Comparison of ENCODE assay signal across 25 mouse cellular contexts in genomic region chr11:113113220-113113817, GRCm38 (mm10).
DNase-seq lines count a peak whose midpoint lies in the region; ATAC-seq and TF ChIP-seq lines count a peak whose summit lies in the region.
"Had no signal": no experiment of that assay in that cellular context is flagged by ENCODE, and none has a peak within 500 bp of the region (broad histone marks: within the 10 kb centered on the region; RNA-seq: fewer than 3 reads in every experiment).

No protein-coding gene starts in this region.

- no peak for TF ChIP-seq RAD21 in MEL (IDR thresholded peaks at IDR 0.05; ENCODE audit: low read depth, low read length)

- WGBS in embryonic facial prominence, embryonic 15.5 days = 57% methylated on average over 6 of the region's 6 CpGs
- WGBS in stomach, embryonic 15.5 days = 71% methylated on average over 6 of the region's 6 CpGs

- no peaks in the 10 kb centered on the region for H3K27me3 ChIP-seq in MEL (ENCODE audit: control insufficient read depth in 1 of 2, insufficient read depth in 2 of 2, low read length in 2 of 2)
- no peaks in the 10 kb centered on the region for H3K27me3 ChIP-seq in embryonic facial prominence, embryonic 15.5 days
- H3K27me3 ChIP-seq in stomach, embryonic 15.5 days (replicated peaks) = no peaks in the 10 kb centered on the region
- H3K27me3 ChIP-seq: heart, embryonic 13.5 days; hindbrain, embryonic 12.5 days; limb, embryonic 13.5 days; liver, embryonic 13.5 days; neural tube, embryonic 15.5 days had no signal

- H3K4me3 ChIP-seq in MEL (ENCODE audit: control insufficient read depth in 1 of 2, insufficient read depth in 1 of 2, low read depth in 2 of 2, low read length in 2 of 2) = no peak overlapping the region
- no peak overlapping the region for H3K4me3 ChIP-seq in embryonic facial prominence, embryonic 15.5 days (replicated peaks)
- H3K4me3 ChIP-seq in stomach, embryonic 15.5 days (replicated peaks) = no peak overlapping the region
- H3K4me3 ChIP-seq: forebrain, embryonic 10.5 days; heart, adult 2 months; heart, embryonic 13.5 days; hindbrain, embryonic 12.5 days; limb, embryonic 13.5 days; liver, embryonic 13.5 days; midbrain, embryonic 12.5 days; neural tube, embryonic 15.5 days had no signal

- ATAC-seq in embryonic facial prominence, embryonic 15.5 days (ENCODE audit: insufficient number of reproducible peaks, low FRiP score, low TSS enrichment, low read depth) = no peak
- ATAC-seq in stomach, embryonic 15.5 days (ENCODE audit: insufficient read depth, low FRiP score, low read depth) = peak; percentile 84
- ATAC-seq in CD4-positive, CD25-positive, alpha-beta regulatory T cell, adult 4 months = no peak
- ATAC-seq: activated CD4-positive, CD25-positive, alpha-beta regulatory T cell, adult 4 months; forebrain, postnatal 0 days had no signal

- no peak for TF ChIP-seq POLR2A in MEL (IDR thresholded peaks at IDR 0.05; ENCODE audit: control insufficient read depth in 1 of 2, insufficient read depth in 1 of 2, low read depth in 1 of 2, low read length in 2 of 2, poor library complexity in 1 of 2)

- peaks cover 0 to 6% of the 10 kb centered on the region in 2 experiments; a peak in 2 of 4 replicates for H3K36me3 ChIP-seq in MEL (ENCODE audit: control insufficient read depth in 1 of 2, insufficient read depth in 2 of 2, low read length in 2 of 2)
- H3K36me3 ChIP-seq in embryonic facial prominence, embryonic 15.5 days = no peaks in the 10 kb centered on the region
- no peaks in the 10 kb centered on the region for H3K36me3 ChIP-seq in stomach, embryonic 15.5 days
- H3K36me3 ChIP-seq: heart, embryonic 13.5 days; hindbrain, embryonic 12.5 days; limb, embryonic 13.5 days; liver, embryonic 13.5 days; midbrain, embryonic 12.5 days; neural tube, embryonic 15.5 days had no signal

- no peak overlapping the region for H3K9ac ChIP-seq in MEL (ENCODE audit: control insufficient read depth, low read depth, low read length, poor library complexity, severe bottlenecking)
- H3K9ac ChIP-seq in embryonic facial prominence, embryonic 15.5 days = no peak overlapping the region
- H3K9ac ChIP-seq in stomach, embryonic 15.5 days = no peak overlapping the region
- H3K9ac ChIP-seq: forebrain, postnatal 0 days; heart, embryonic 13.5 days; hindbrain, embryonic 12.5 days; limb, embryonic 13.5 days; liver, embryonic 13.5 days; midbrain, embryonic 12.5 days; neural tube, embryonic 15.5 days had no signal

- 0 out of 4 replicates have a peak, but pooled peaks of 1 of the 2 experiments have one; percentile 6 for TF ChIP-seq EP300 in MEL (IDR thresholded peaks at IDR 0.05; ENCODE audit: low read depth in 1 of 2, low read length in 2 of 2)

- no peaks in the 10 kb centered on the region for H3K79me2 ChIP-seq in MEL (ENCODE audit: control insufficient read depth, insufficient read depth, low read length, poor library complexity)

- peaks cover 3 to 12% of the 10 kb centered on the region in 2 experiments for H3K4me1 ChIP-seq in MEL (ENCODE audit: control insufficient read depth in 1 of 2, insufficient read depth in 2 of 2, low read length in 2 of 2)
- peaks cover 17% of the 10 kb centered on the region for H3K4me1 ChIP-seq in embryonic facial prominence, embryonic 15.5 days
- H3K4me1 ChIP-seq in stomach, embryonic 15.5 days = no peaks in the 10 kb centered on the region
- H3K4me1 ChIP-seq: liver, embryonic 13.5 days had no signal

- no peaks in the 10 kb centered on the region for H3K9me3 ChIP-seq in MEL (replicated peaks; ENCODE audit: insufficient read depth, low read length)
- no peaks in the 10 kb centered on the region for H3K9me3 ChIP-seq in embryonic facial prominence, embryonic 15.5 days (replicated peaks)
- H3K9me3 ChIP-seq in stomach, embryonic 15.5 days = no peaks in the 10 kb centered on the region
- H3K9me3 ChIP-seq: forebrain, embryonic 10.5 days; heart, embryonic 13.5 days; hindbrain, embryonic 12.5 days; limb, embryonic 13.5 days; liver, embryonic 13.5 days; neural tube, embryonic 15.5 days had no signal

- no peak overlapping the region for H3K27ac ChIP-seq in MEL (ENCODE audit: control insufficient read depth, low read depth, low read length)
- 0 out of 2 replicates have a peak overlapping the region, but pooled peaks have one; percentile 22 for H3K27ac ChIP-seq in embryonic facial prominence, embryonic 15.5 days (replicated peaks)
- H3K27ac ChIP-seq in stomach, embryonic 15.5 days = peak overlapping the region; percentile 64
- H3K27ac ChIP-seq: forebrain, embryonic 10.5 days; heart, adult 2 months; heart, embryonic 13.5 days; hindbrain, embryonic 12.5 days; limb, embryonic 13.5 days; liver, embryonic 13.5 days; midbrain, embryonic 12.5 days; neural tube, embryonic 15.5 days had no signal

- H3K4me2 ChIP-seq in embryonic facial prominence, embryonic 15.5 days (replicated peaks) = no peak overlapping the region
- H3K4me2 ChIP-seq in stomach, embryonic 15.5 days = no peak overlapping the region
- H3K4me2 ChIP-seq: heart, embryonic 13.5 days; hindbrain, embryonic 12.5 days; limb, embryonic 13.5 days; liver, embryonic 13.5 days; midbrain, embryonic 12.5 days; neural tube, embryonic 15.5 days had no signal

- peak; percentile 30 to 36 for DNase-seq in lung, adult 18-20 months
- no peak for DNase-seq in lung, postnatal 10 days
- DNase-seq in MEL (ENCODE audit: low read depth, low spot score) = peak; percentile 34
- DNase-seq in left cerebral cortex, adult 9 months (ENCODE audit: low spot score in 2 of 2) = no peak
- DNase-seq: adrenal gland, adult 8-10 months; B cell, adult 2 months; cerebellum, adult 11-12 months; forebrain, postnatal 0 days; gastrocnemius, postnatal 36 days; heart, adult 2 months; kidney, adult 2 months; kidney, postnatal 10 days; liver, embryonic 13.5 days; right cerebral cortex, adult 18-20 months; right cerebral cortex, postnatal 4 days had no signal

- no peak for TF ChIP-seq CTCF in MEL (IDR thresholded peaks at IDR 0.05 in 2 of 3, conservative IDR thresholded peaks at IDR 0.05 in 1 of 3; ENCODE audit: control insufficient read depth in 1 of 3, insufficient read depth in 1 of 3, low read depth in 2 of 3, low read length in 3 of 3, poor library complexity in 1 of 3, severe bottlenecking in 1 of 3)

TF ChIP-seq in MEL, 35 proteins besides CTCF, POLR2A, EP300 and RAD21:
- TF ChIP-seq ZMIZ1 (IDR thresholded peaks at IDR 0.05; ENCODE audit: low read depth, low read length) (no peak), SMC3 (IDR thresholded peaks at IDR 0.05; ENCODE audit: low read depth, low read length) (no peak), POLR2AphosphoS5 (IDR thresholded peaks at IDR 0.05; ENCODE audit: borderline replicate concordance, low read depth, low read length) (no peak), CHD2 (IDR thresholded peaks at IDR 0.05; ENCODE audit: low read length) (no peak), MAX (IDR thresholded peaks at IDR 0.05; ENCODE audit: low read length) (no peak), NRF1 (IDR thresholded peaks at IDR 0.05; ENCODE audit: insufficient read depth, low read depth, low read length, poor library complexity, severe bottlenecking) (peak; percentile 76), HCFC1 (IDR thresholded peaks at IDR 0.05; ENCODE audit: low read depth, low read length) (no peak), ZKSCAN1 (IDR thresholded peaks at IDR 0.05; ENCODE audit: low read depth, low read length) (no peak), KAT2A (conservative IDR thresholded peaks at IDR 0.05; ENCODE audit: low read depth, low read length) (no peak), ETS1 (IDR thresholded peaks at IDR 0.05; ENCODE audit: low read depth, low read length) (no peak), MYB (IDR thresholded peaks at IDR 0.05; ENCODE audit: low read depth, low read length) (no peak), USF1 (IDR thresholded peaks at IDR 0.05; ENCODE audit: low read depth, low read length) (no peak), TCF12 (IDR thresholded peaks at IDR 0.05; ENCODE audit: low read depth, low read length) (no peak), BHLHE40 (IDR thresholded peaks at IDR 0.05; ENCODE audit: borderline replicate concordance, low read depth, low read length) (0 out of 2 replicates have a peak, but pooled peaks have one; percentile 18), MAFK (IDR thresholded peaks at IDR 0.05; ENCODE audit: borderline replicate concordance, low read depth, low read length) (no peak), TBP (IDR thresholded peaks at IDR 0.05; ENCODE audit: low read depth, low read length) (no peak), GABPA (IDR thresholded peaks at IDR 0.05; ENCODE audit: low read depth, low read length) (no peak), UBTF (IDR thresholded peaks at IDR 0.05; ENCODE audit: borderline replicate concordance, insufficient read depth, low read depth, low read length) (no peak), RCOR1 (IDR thresholded peaks at IDR 0.05; ENCODE audit: low read depth, low read length) (peak; percentile 58), TAL1 (IDR thresholded peaks at IDR 0.05; ENCODE audit: low read length) (no peak), GATA1 (IDR thresholded peaks at IDR 0.05; ENCODE audit: low read depth, low read length) (no peak), CHD1 (IDR thresholded peaks at IDR 0.05; ENCODE audit: low read depth, low read length) (no peak), USF2 (IDR thresholded peaks at IDR 0.05; ENCODE audit: borderline replicate concordance in 1 of 2, insufficient read depth in 1 of 2, low read depth in 1 of 2, low read length in 2 of 2) (no peak), ZC3H11A (IDR thresholded peaks at IDR 0.05; ENCODE audit: low read depth, low read length) (no peak)
TF ChIP-seq in MEL: peak in this region for 3.

Comparison
In these comparisons a context has a peak if more than half of its experiments do, and no peak if none do; other contexts are left out.
1. DNase-seq: peak in lung, adult 18-20 months (2 of 2) and MEL (single experiment); none in lung, postnatal 10 days (single experiment) and left cerebral cortex, adult 9 months (0 of 2).